Mouse (Mus musculus) CH12.LX (cell line): Measurements from ENCODE around the gene Gsta2. TPM values are rescaled to one million over a fixed set of nuclear protein-coding genes. Genes with fewer than 3 reads are reported as not detected.
"Not testable (repeated sequence)": the region's sequence is repeated elsewhere in the genome, so short reads cannot be mapped to it uniquely, and the experiment has no call there.

ENCODE experiments used
- DNase-seq: peaks from one replicate; pipeline ENCODE4 v3.0.0-alpha.2; 2013; ENCODE audit errors: extremely low read depth
- H3K27ac ChIP-seq: 2 replicates; pipeline ENCODE4 v1.5.1; 2012; ENCODE audit warnings: low read depth, mild to moderate bottlenecking, control low read depth, moderate library complexity; ENCODE audit not compliant: insufficient read depth
- H3K27me3 ChIP-seq: replicated peaks from 2 replicates; pipeline ENCODE3; 2012; ENCODE audit warnings: inconsistent platforms
- H3K36me3 ChIP-seq, 2 experiments: replicated peaks in 1 of 2; 2 replicates each; pipeline versions ENCODE3 to v1.6.1; 2012; ENCODE audit warnings: inconsistent platforms in 1 of 2, low read length in 1 of 2, mild to moderate bottlenecking in 1 of 2, mixed read lengths in 1 of 2, moderate library complexity in 1 of 2; ENCODE audit not compliant: control insufficient read depth in 1 of 2, insufficient read depth in 1 of 2
- H3K4me1 ChIP-seq, 2 experiments: 2 replicates each; pipeline ENCODE4 v1.6.1; 2012; ENCODE audit warnings: inconsistent platforms in 1 of 2, moderate library complexity in 1 of 2; ENCODE audit not compliant: insufficient read depth in 2 of 2, control insufficient read depth in 1 of 2
- H3K4me2 ChIP-seq: 2 replicates; pipeline ENCODE4 v1.6.1; 2012; ENCODE audit warnings: low read depth, mild to moderate bottlenecking, control low read depth; ENCODE audit not compliant: poor library complexity, insufficient read depth, severe bottlenecking
- H3K4me3 ChIP-seq, 3 experiments: fragments of 150-350 bp in 1 of 3; sonication (generic) in 1 of 3; replicated peaks in 1 of 3; 2 replicates each; pipeline versions ENCODE3 to v1.5.1; 2011 to 2012; ENCODE audit warnings: low read depth in 2 of 3, low read length in 2 of 3, mild to moderate bottlenecking in 2 of 3, moderate library complexity in 2 of 3, control low read depth in 1 of 3, improper control_type of control experiment in 1 of 3, inconsistent platforms in 1 of 3, mixed read lengths in 1 of 3; ENCODE audit not compliant: poor library complexity in 1 of 3
- H3K79me2 ChIP-seq: replicated peaks from 2 replicates; pipeline ENCODE4 v1.6.1; 2012; ENCODE audit warnings: mild to moderate bottlenecking, moderate library complexity; ENCODE audit not compliant: control insufficient read depth, poor library complexity, insufficient read depth, severe bottlenecking; ENCODE audit errors: extremely low read depth
- H3K9ac ChIP-seq: 2 replicates; pipeline ENCODE4 v1.6.1; 2012; ENCODE audit warnings: low read depth, mild to moderate bottlenecking, control low read depth, moderate library complexity; ENCODE audit not compliant: insufficient read depth
- H3K9me3 ChIP-seq: replicated peaks from 2 replicates; pipeline ENCODE3; 2012; ENCODE audit warnings: low read length, inconsistent platforms, mixed read lengths
- CTCF ChIP-seq, 2 experiments: IDR thresholded peaks in 1 of 2; conservative IDR thresholded peaks in 1 of 2; 2 replicates each; pipeline ENCODE4 v1.5.1; 2011 to 2012; ENCODE audit warnings: low read depth in 2 of 2, low read length in 2 of 2, improper control_type of control experiment in 1 of 2, inconsistent platforms in 1 of 2, mild to moderate bottlenecking in 1 of 2, moderate library complexity in 1 of 2
- EP300 ChIP-seq: IDR thresholded peaks from 2 replicates; pipeline ENCODE4 v1.6.1; 2011; ENCODE audit warnings: low read length, improper control_type of control experiment
- HCFC1 ChIP-seq: IDR thresholded peaks from 2 replicates; pipeline ENCODE4 v1.6.1; 2012; ENCODE audit warnings: low read depth, mild to moderate bottlenecking, inconsistent platforms, low read length, improper control_type of control experiment
- MYC ChIP-seq: IDR thresholded peaks from 2 replicates; pipeline ENCODE4 v1.6.1; 2011; ENCODE audit warnings: low read depth, mild to moderate bottlenecking, improper control_type of control experiment, low read length
- RAD21 ChIP-seq: IDR thresholded peaks from 2 replicates; pipeline ENCODE4 v1.6.1; 2011; ENCODE audit warnings: low read depth, mild to moderate bottlenecking, low read length, improper control_type of control experiment, moderate library complexity
- SMC3 ChIP-seq: IDR thresholded peaks from 2 replicates; pipeline ENCODE4 v1.6.1; 2011; ENCODE audit warnings: low read depth, low read length, improper control_type of control experiment
- dilution Hi-C: fragments of 300-500 bp; cut with MboI; formaldehyde crosslinking; loops from 2 replicates; pipeline ENCODE4 v1.14.3; 2020; ENCODE audit warnings: low sequenced_read_pairs; ENCODE audit not compliant: extremely low pct_unique_long_range_greater_than_20kb, extremely low pct_ligation_motif_present
- in situ Hi-C: fragments of 300-500 bp; cut with MboI; formaldehyde crosslinking; loops from 3 replicates; pipeline ENCODE4 v1.14.3; 2019; ENCODE audit warnings: low sequenced_read_pairs, low pct_ligation_motif_present, low pct_unique_long_range_greater_than_20kb, mixed read lengths
- polyA plus RNA-seq: library from polyadenylated mRNA; unstranded; fragments of >175 nt; gene quantifications from 2 replicates; pipeline ENCODE4 v1.2.1, GENCODE M21; 2012; ENCODE audit warnings: low read depth; ENCODE audit not compliant: insufficient read length
- total RNA-seq, 2 experiments: library from RNA; depleted of rRNA; stranded (reverse); fragments of 300-350 nt in 1 of 2; fragments of >200 nt in 1 of 2; gene quantifications; 2 replicates each; pipeline ENCODE4 v1.2.3; 2012 to 2014

The Gsta2 gene
- total and polyA plus RNA-seq, 3 experiments, result not detected

DNA sequence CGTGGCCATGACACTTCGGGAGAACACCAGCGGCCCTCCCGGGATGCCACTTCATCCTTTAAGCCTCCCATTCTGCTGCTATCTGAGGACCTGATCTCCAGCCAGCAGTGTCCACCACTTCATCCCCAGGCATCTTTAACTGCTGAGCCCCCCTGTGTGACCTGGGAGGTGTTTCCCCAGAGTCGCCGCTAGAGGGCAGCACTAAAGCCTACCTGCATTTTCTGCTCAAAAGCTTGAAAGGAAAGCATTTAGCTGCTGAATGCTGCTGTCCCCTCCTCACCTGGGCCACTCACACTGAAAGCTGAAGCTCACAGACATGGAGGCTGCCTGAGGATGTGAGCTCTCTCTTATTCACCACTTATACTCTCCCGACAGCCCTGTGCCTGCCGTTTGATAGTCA, 15.3 kb downstream of the Gsta2 start:
- H3K9me3 ChIP-seq, result not testable (repeated sequence)

DNA sequence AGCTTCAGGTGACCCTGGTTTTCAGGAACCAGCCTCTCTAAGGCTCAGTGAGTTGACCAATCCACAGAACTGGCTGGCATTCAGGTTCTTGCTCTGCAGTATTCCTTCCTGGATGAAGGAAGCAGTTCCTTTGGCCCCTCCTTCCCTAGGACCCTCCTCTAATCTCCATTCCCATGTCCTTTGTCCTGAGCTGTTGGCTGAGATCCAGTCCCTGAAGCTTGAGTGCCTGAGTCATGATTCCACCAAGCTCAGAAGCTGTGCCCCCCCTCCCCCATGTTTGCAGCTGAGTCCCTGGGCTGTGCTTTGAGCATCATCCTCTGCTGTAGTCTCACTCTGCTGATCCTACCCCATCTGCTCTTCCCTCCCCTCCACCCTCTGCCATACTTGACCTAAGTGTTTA, 18.5 kb downstream of the Gsta2 start:
- H3K4me2 ChIP-seq, H3K27ac ChIP-seq, H3K4me3 ChIP-seq, H3K27me3 ChIP-seq, DNase-seq, H3K79me2 ChIP-seq, H3K36me3 ChIP-seq, H3K9me3 ChIP-seq, H3K4me1 ChIP-seq, H3K9ac ChIP-seq, in situ Hi-C loops, dilution Hi-C loops: not testable (repeated sequence)

More for the DNA sequence above, 15.3 kb downstream of the Gsta2 start:
- H3K4me3 ChIP-seq, H3K4me2 ChIP-seq, H3K36me3 ChIP-seq, H3K79me2 ChIP-seq, dilution Hi-C loops, H3K27ac ChIP-seq, in situ Hi-C loops, H3K9ac ChIP-seq, H3K27me3 ChIP-seq, H3K4me1 ChIP-seq: not testable (repeated sequence)
- peak; percentile 34 for DNase-seq
- TF ChIP-seq RAD21 (peak; percentile 29), SMC3 (peak; percentile 32), CTCF (conservative IDR thresholded peaks at IDR 0.05 in 1 of 2, IDR thresholded peaks at IDR 0.05 in 1 of 2; ENCODE audit: low read depth in 2 of 2, low read length in 2 of 2) (peak; percentile 67)

DNA sequence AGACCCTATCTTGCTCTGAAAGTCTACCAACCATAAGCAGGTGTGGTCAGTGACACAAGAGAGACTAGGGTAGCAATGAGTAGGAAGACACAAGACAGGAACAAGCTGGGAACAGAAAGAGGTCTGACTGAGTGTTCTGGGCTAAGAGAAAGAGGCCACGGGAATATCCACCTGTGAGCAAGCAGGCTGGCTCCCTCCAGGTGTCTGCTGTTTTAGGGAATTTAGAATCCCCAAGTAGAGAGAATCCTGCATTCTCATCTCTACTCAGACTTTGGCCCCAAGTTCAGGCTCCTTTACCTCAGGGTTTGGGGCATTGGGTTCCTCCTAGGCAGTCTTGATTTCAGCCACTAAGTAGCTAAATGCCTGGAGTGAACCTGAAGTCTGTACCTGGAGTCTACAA, 28.3 kb downstream of the Gsta2 start, which contains the start of gene Omt2b:
Gene Omt2b, plus strand, starts transcription at position 301 of the 400 bp plus-strand sequence.
- H3K79me2 ChIP-seq, in situ Hi-C loops, H3K36me3 ChIP-seq, H3K4me2 ChIP-seq, DNase-seq, H3K27me3 ChIP-seq, H3K9ac ChIP-seq, dilution Hi-C loops, H3K4me3 ChIP-seq, H3K27ac ChIP-seq, H3K9me3 ChIP-seq, H3K4me1 ChIP-seq: not testable (repeated sequence)

DNA sequence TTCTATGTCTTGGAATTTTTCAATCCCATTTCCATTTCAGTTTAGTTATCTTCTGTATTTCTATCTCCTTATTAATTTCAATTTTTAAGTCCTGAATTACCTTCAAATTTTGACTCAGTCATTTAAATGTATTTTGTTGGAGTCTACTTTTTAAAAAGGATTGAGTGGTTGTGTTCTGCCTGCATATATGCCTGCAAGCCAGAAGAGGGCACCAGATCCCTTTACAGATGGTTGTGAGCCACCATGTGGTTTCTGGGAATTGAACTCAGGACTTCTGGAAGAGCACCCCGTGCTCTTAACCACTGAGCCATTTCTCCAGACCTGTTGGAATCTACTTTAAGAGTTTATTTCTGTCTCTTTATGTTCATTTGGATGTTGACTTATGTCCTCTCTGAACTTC, 36.1 kb downstream of the Gsta2 start:
- Histone ChIP-seq H3K4me3 (no peak overlapping the region), H3K4me1 (peaks cover 3 to 7% of the 10 kb centered on the region in 2 experiments; a peak in 1 of 4 replicates), H3K9me3 (no peaks in the 10 kb centered on the region), H3K27me3 (peaks cover 7% of the 10 kb centered on the region), H3K4me2 (no peak overlapping the region), H3K9ac (no peak overlapping the region), H3K27ac (no peak overlapping the region), H3K79me2 (no peaks in the 10 kb centered on the region), H3K36me3 (no peaks in the 10 kb centered on the region)
- TF ChIP-seq CTCF (conservative IDR thresholded peaks at IDR 0.05 in 1 of 2, IDR thresholded peaks at IDR 0.05 in 1 of 2; ENCODE audit: low read depth in 2 of 2, low read length in 2 of 2) (peak; percentile 21 to 68; a peak in 2 of 4 replicates), HCFC1 (no peak), MYC (peak; percentile 63; the same call in 1 of the 2 replicates), EP300 (no peak), RAD21 (peak; percentile 44)
- in situ Hi-C loops, result no loop called here
- DNase-seq, result peak; percentile 15
- dilution Hi-C loops, result no loop called here
